Mouse (Mus musculus): Measurements from ENCODE around the gene Cdk14. TPM values are rescaled to one million over a fixed set of nuclear protein-coding genes. Genes with fewer than 3 reads are reported as not detected.

Cdk14 gene
- polyA plus RNA-seq, 1 experiment: 48.5 TPM

DNA sequence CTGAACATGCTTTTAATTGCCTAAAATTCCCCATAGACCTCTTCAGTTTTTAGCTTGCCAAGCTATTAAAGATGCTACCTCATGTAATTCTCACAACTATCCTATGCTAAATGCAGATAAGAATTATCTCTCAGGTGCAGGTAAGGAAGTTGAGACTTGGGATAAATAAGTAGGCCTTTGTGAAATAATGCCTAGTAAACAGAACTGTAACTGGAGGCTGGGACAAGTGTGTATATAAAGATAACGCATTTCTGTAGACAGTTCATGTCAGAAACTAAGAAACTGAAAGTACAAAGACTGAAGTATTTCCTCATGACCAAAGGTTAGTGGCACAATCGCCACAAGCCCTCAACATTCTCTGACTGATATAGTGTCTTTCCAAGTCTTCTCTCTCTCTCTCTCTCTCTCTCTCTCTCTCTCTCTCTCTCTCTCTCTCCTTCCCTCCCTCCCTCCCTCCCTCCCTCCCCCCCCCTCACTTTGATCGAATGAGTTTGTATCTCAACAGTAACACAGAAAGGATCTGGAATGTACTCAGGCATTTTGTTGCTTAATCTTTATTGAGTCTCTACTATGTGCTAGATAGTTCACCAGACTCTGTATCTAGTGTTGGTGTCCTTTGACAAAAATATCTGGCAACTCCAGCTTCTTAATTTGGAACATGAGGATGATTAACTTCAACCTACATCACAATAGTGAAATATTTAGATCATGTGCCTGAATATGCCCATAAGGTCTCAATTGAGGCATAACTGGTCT lies 233.9 kb downstream of the Cdk14 start:
- WGBS: 83% methylated on average over 3 of the region's 3 CpGs
- no peak for DNase-seq
- Histone ChIP-seq H3K4me3 (replicated peaks; ENCODE audit: insufficient read depth, low read depth, low read length) (no peak overlapping the region), H3K27ac (ENCODE audit: insufficient read depth, low read length) (no peak overlapping the region), H3K27me3 (ENCODE audit: control insufficient read depth, insufficient read depth, low read length) (no peaks in the 10 kb centered on the region), H3K4me1 (ENCODE audit: control insufficient read depth, insufficient read depth, low read length) (no peaks in the 10 kb centered on the region)
- TF ChIP-seq POLR2A (IDR thresholded peaks at IDR 0.05; ENCODE audit: borderline replicate concordance, insufficient read depth, low read length) (no peak), CTCF (IDR thresholded peaks at IDR 0.05; ENCODE audit: borderline replicate concordance, insufficient read depth, low read depth, low read length) (no peak)

DNA sequence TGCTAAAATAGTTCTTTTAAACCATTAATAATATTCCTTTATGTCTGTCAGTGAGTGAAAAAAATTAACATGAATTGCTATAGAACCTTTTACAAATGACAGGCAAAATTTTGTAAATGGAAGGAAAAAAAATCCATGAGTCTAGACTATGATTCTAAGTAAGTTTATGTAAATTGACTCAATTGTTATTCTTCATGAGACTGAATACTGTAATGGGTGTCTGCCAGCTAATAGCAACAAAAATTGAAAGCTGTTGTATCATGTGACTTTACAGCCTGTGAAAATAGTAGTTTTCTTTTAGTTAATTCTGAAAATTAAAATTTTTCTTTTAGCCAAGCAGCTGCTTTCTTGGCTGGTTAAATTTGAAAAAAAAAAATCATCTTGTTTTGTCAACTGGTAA lies 234.6 kb downstream of the Cdk14 start:
- no peaks in the 10 kb centered on the region for H3K4me1 ChIP-seq (ENCODE audit: control insufficient read depth, insufficient read depth, low read length)
- DNase-seq: no peak
- no peak overlapping the region for H3K4me3 ChIP-seq (replicated peaks; ENCODE audit: insufficient read depth, low read depth, low read length)
- no peaks in the 10 kb centered on the region for H3K27me3 ChIP-seq (ENCODE audit: control insufficient read depth, insufficient read depth, low read length)
- TF ChIP-seq CTCF (IDR thresholded peaks at IDR 0.05; ENCODE audit: borderline replicate concordance, insufficient read depth, low read depth, low read length): no peak
- H3K27ac ChIP-seq (ENCODE audit: insufficient read depth, low read length): no peak overlapping the region

DNA sequence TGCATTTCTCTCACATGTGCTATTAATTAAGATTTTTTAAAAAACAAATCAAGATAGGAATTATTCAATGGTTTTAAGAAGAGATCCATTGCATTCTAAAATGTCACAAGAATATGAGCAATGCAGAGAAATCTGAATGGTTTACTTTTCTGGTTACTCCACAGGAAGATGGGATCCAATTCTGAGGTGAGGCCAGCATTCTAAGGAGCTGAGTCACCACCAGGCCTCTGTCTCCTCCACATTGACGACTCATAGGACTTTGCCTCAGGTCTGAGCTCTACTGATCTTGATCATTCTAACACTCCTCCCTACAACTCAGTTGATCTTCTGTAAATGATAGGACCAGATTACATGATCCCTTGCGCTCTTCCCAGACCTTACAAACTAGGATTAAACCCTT lies 239.4 kb downstream of the Cdk14 start:
- H3K27me3 ChIP-seq (ENCODE audit: control insufficient read depth, insufficient read depth, low read length): no peaks in the 10 kb centered on the region
- H3K4me3 ChIP-seq (replicated peaks; ENCODE audit: insufficient read depth, low read depth, low read length): no peak overlapping the region
- H3K4me1 ChIP-seq (ENCODE audit: control insufficient read depth, insufficient read depth, low read length): no peaks in the 10 kb centered on the region
- no peak overlapping the region for H3K27ac ChIP-seq (ENCODE audit: insufficient read depth, low read length)
- TF ChIP-seq POLR2A (IDR thresholded peaks at IDR 0.05; ENCODE audit: borderline replicate concordance, insufficient read depth, low read length) (no peak), CTCF (IDR thresholded peaks at IDR 0.05; ENCODE audit: borderline replicate concordance, insufficient read depth, low read depth, low read length) (no peak)
- 93% methylated on average over 2 of the region's 2 CpGs for WGBS
- DNase-seq: no peak

DNA sequence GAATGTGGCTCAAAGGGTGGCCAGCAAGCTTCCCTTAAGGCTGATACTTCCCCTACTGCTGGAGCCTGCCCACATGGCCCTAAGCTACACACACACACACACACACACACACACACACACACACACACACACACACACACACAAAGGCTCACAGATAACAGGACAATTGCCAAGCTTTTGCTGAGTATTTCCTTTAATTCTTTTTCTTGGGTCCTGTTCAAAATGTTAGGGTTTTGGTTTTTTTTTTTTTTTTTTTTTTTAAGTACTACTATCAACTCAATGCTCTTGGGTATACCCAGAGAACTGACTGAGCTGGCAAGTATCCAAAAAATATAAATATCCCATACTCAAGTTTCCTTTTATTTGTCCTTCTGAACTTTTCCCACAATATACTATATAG lies 239.8 kb downstream of the Cdk14 start:
- Histone ChIP-seq H3K27me3 (ENCODE audit: control insufficient read depth, insufficient read depth, low read length) (no peaks in the 10 kb centered on the region), H3K4me1 (ENCODE audit: control insufficient read depth, insufficient read depth, low read length) (no peaks in the 10 kb centered on the region), H3K27ac (ENCODE audit: insufficient read depth, low read length) (no peak overlapping the region), H3K4me3 (replicated peaks; ENCODE audit: insufficient read depth, low read depth, low read length) (no peak overlapping the region)
- DNase-seq: no peak
- TF ChIP-seq POLR2A (IDR thresholded peaks at IDR 0.05; ENCODE audit: borderline replicate concordance, insufficient read depth, low read length): no peak
- TF ChIP-seq CTCF (IDR thresholded peaks at IDR 0.05; ENCODE audit: borderline replicate concordance, insufficient read depth, low read depth, low read length): no peak

DNA sequence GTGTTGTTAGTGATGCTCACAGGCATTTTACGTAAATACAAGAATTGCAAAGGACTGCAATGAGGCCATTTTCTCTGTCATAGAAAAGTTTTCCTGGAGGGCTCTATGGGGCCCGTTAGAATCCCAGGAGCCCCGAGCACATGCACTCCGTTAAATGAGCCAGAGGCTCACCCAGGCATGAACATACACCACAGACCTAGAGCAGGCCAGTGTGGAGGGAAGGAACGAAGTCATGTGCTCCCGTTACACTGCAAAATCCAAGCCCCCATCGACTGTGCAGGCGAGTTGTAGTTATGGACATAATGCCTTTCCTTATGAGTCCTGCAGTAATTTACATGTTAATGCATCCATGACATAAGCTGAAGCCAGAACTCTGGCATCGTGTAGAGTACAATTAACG lies 244.1 kb downstream of the Cdk14 start:
- Histone ChIP-seq H3K4me1 (ENCODE audit: control insufficient read depth, insufficient read depth, low read length) (no peaks in the 10 kb centered on the region), H3K27ac (ENCODE audit: insufficient read depth, low read length) (no peak overlapping the region), H3K4me3 (replicated peaks; ENCODE audit: insufficient read depth, low read depth, low read length) (no peak overlapping the region), H3K27me3 (ENCODE audit: control insufficient read depth, insufficient read depth, low read length) (no peaks in the 10 kb centered on the region)
- 63% methylated on average over 10 of the region's 10 CpGs for WGBS
- no peak for TF ChIP-seq POLR2A (IDR thresholded peaks at IDR 0.05; ENCODE audit: borderline replicate concordance, insufficient read depth, low read length)
- TF ChIP-seq CTCF (IDR thresholded peaks at IDR 0.05; ENCODE audit: borderline replicate concordance, insufficient read depth, low read depth, low read length): no peak
- DNase-seq: no peak

DNA sequence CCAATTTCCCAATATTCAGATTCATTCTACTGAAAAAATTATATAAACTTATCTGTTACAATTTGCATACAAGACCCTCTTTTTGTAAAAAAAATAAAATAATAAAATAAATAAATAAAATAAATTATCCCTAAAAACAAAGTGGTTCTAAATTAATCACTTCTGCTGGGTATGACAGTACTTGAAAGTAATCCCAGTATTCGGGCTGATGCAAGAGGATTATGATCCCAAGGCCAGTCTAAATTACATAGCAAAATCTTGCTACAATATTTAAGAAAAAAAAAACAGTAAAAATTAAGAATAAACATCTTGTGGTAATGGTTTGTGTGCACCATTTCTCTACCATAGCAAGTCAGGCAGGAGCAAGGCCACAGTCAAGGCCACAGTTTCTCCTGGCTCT lies 244.5 kb downstream of the Cdk14 start:
- Histone ChIP-seq H3K27ac (ENCODE audit: insufficient read depth, low read length) (no peak overlapping the region), H3K27me3 (ENCODE audit: control insufficient read depth, insufficient read depth, low read length) (no peaks in the 10 kb centered on the region), H3K4me1 (ENCODE audit: control insufficient read depth, insufficient read depth, low read length) (no peaks in the 10 kb centered on the region), H3K4me3 (replicated peaks; ENCODE audit: insufficient read depth, low read depth, low read length) (no peak overlapping the region)
- WGBS: 95% methylated on average over 1 of the region's 1 CpGs
- DNase-seq: no peak
- no peak for TF ChIP-seq POLR2A (IDR thresholded peaks at IDR 0.05; ENCODE audit: borderline replicate concordance, insufficient read depth, low read length)

DNA sequence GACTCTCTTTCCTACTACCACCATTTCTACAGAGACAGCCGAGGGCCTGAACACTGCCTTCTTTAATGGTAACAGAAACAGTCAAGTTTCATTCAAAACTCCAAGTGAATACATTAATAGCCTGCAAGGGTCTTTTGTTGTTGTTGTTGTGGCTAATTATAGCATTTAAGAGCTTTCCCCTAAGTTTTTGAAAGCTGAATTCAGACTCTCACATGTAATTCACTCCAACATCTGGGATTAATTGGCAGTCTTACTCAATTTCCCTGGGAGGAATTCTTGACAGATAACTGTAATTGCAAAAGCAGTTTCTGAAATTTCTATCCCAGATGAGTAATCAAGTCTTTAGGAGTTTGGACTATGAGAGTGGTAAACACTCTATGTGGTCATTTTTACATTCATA lies 245.0 kb downstream of the Cdk14 start:
- H3K27ac ChIP-seq (ENCODE audit: insufficient read depth, low read length): no peak overlapping the region
- 82% methylated on average over 1 of the region's 1 CpGs for WGBS
- DNase-seq: no peak

DNA sequence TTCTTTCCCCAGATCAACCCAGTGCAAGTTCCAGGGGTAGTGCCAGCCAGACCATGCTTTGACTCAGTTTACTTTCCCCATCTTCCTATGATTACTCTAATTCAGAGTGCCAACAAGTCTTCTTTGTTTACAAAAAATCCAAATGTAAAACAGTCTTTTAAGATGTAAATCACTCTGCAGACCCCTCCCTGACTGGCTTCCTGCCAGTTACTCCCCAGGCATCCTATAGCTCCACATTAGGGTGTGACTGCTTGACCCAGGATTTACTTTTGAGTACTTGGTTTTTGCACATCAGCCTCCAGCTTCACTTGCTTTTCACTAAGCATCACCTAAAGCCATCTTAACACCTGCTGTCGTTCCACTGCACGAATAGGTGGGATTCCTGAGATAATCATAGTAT lies 254.0 kb downstream of the Cdk14 start:
- TF ChIP-seq CTCF (IDR thresholded peaks at IDR 0.05; ENCODE audit: borderline replicate concordance, insufficient read depth, low read depth, low read length) (no peak), POLR2A (IDR thresholded peaks at IDR 0.05; ENCODE audit: borderline replicate concordance, insufficient read depth, low read length) (no peak)

More for the DNA sequence above, 245.0 kb downstream of the Cdk14 start:
- Histone ChIP-seq H3K27me3 (ENCODE audit: control insufficient read depth, insufficient read depth, low read length) (no peaks in the 10 kb centered on the region), H3K4me1 (ENCODE audit: control insufficient read depth, insufficient read depth, low read length) (no peaks in the 10 kb centered on the region), H3K4me3 (replicated peaks; ENCODE audit: insufficient read depth, low read depth, low read length) (no peak overlapping the region)
- TF ChIP-seq POLR2A (IDR thresholded peaks at IDR 0.05; ENCODE audit: borderline replicate concordance, insufficient read depth, low read length) (no peak), CTCF (IDR thresholded peaks at IDR 0.05; ENCODE audit: borderline replicate concordance, insufficient read depth, low read depth, low read length) (no peak)

More for the DNA sequence above, 254.0 kb downstream of the Cdk14 start:
- no peak for DNase-seq
- Histone ChIP-seq H3K27me3 (ENCODE audit: control insufficient read depth, insufficient read depth, low read length) (no peaks in the 10 kb centered on the region), H3K4me1 (ENCODE audit: control insufficient read depth, insufficient read depth, low read length) (no peaks in the 10 kb centered on the region), H3K27ac (ENCODE audit: insufficient read depth, low read length) (no peak overlapping the region), H3K4me3 (replicated peaks; ENCODE audit: insufficient read depth, low read depth, low read length) (no peak overlapping the region)
- whole genome bisulfite sequencing: 50% methylated on average over 2 of the region's 2 CpGs

Data from cerebellum, adult 2 months (tissue).